Mouse (Mus musculus): ENCODE data around the gene Zkscan5.

DNA sequence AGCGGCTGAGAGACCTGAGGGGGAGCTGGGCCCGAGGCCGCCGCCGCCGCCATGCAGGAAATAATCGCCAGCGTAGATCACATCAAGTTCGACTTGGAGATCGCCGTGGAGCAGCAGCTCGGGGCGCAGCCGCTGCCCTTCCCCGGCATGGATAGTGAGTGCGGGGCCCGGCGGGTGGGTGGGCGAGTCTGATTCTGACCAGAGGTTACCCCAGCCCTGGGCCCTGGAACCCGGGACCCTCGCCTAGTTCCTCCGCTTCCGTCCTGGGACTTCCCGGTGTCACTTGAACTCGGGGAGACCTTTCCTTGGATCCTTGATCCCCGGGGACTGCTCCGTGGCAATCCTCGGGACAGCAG lies 37.1 kb upstream of the Zkscan5 start:
- TF ChIP-seq CTCF (IDR thresholded peaks at IDR 0.05; ENCODE audit: low read depth, low read length) (no peak), POLR2A (IDR thresholded peaks at IDR 0.05; ENCODE audit: extremely low read depth, insufficient read depth, low read length) (no peak)
